Mouse (Mus musculus) cerebellum, adult 9-10 months (tissue): ENCODE results near the gene Ndufb5.
"Not testable (repeated sequence)": the region's sequence is repeated elsewhere in the genome, so short reads cannot be mapped to it uniquely, and the experiment has no call there.

ENCODE experiments used
- DNase-seq: peaks from one replicate; pipeline ENCODE4 v3.0.0; 2022

Ndufb5 gene

GRCm38 (mm10) chr3:32737172-32737655 lies 424 bp downstream of the Ndufb5 start, which contains the start of gene Mrpl47:
Mrpl47 (minus strand) TSS chr3:32737605.
- DNase-seq = no peak

- peak; percentile 12 for DNase-seq
These were observed 1.8 kb downstream of the Ndufb5 start for GRCm38 (mm10) chr3:32738549-32738948.

GRCm38 (mm10) chr3:32742276-32742780 lies 5.5 kb downstream of the Ndufb5 start:
- DNase-seq = no peak

- DNase-seq = no peak
These were observed 8.2 kb downstream of the Ndufb5 start for GRCm38 (mm10) chr3:32745001-32745400.

GRCm38 (mm10) chr3:32745426-32745825 lies 8.6 kb downstream of the Ndufb5 start:
- not testable (repeated sequence) for DNase-seq

- DNase-seq = no peak
These were observed 11.6 kb downstream of the Ndufb5 start for GRCm38 (mm10) chr3:32748384-32748783.

- DNase-seq = peak; percentile 12
These were observed 13.2 kb downstream of the Ndufb5 start for GRCm38 (mm10) chr3:32749820-32750579.

GRCm38 (mm10) chr3:32754384-32754915 lies 17.7 kb downstream of the Ndufb5 start:
- DNase-seq = no peak

- DNase-seq = no peak
These were observed 22.4 kb downstream of the Ndufb5 start for GRCm38 (mm10) chr3:32759212-32759611.

GRCm38 (mm10) chr3:32762962-32763361 lies 26.2 kb downstream of the Ndufb5 start:
- no peak for DNase-seq

GRCm38 (mm10) chr3:32763902-32764301 lies 27.1 kb downstream of the Ndufb5 start:
- DNase-seq = no peak

- DNase-seq = no peak
These were observed 34.0 kb downstream of the Ndufb5 start for GRCm38 (mm10) chr3:32770781-32771180.
